Mouse (Mus musculus) right cerebral cortex, postnatal 4 days (tissue): Measurements from ENCODE around the gene Dennd4c.
A peak's percentile ranks its signal among the peaks of the same experiment; 100 is the strongest.

Experiments
- DNase-seq: peaks from one replicate; pipeline ENCODE4 v3.0.0-alpha.2; 2022

Dennd4c gene

DNA sequence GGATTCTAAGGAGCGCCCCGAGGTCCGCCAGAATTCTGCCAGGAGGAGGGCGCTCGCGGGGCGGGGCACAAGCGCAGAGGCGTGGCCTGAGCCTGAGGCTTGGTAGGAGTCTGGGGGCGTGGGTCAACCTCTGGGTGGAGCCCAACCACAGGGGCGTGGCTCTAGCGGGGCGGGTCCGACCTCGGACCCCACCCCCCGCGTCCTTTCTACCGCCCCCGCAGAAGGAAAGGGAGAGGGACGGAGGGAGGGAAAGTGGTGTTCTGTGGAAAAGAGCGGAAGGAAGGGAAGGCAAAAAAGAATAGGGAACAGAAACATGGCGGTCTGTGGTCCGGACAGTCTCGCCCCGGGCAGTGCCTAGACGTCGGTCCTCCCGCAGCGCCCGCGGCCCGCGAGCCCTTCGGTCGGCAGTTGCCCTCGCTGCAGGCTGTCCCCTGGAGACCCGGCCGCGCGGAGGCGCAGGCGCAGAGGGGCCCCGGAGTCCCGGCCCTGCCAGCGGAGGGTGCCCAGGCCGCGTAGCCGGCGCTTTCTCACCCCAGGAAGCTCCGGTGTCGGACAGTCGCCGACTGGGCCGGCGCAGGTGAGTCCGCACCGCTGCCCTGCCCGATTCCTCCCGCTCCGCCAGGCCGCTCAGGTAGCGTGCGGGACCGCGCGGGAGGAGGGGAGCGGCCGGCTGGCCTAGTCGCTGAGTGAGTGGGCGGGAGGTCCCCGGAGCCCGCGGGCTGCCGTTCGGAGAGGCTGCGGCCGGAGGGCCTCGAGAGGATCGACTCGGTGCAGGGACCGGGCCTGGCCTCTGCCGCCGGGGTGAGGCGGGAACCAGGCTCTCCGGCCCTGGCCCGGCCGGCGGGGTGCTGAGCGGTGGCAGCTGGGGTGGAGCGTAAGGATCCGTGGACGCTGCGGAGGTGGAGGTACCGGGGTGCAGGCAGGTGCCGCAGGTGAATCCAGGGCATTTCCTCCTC, at the start of gene Dennd4c:
Gene Dennd4c (plus strand): TSS at position 220 of the 956 bp plus-strand sequence.
- DNase-seq, result peak; percentile 75

DNA sequence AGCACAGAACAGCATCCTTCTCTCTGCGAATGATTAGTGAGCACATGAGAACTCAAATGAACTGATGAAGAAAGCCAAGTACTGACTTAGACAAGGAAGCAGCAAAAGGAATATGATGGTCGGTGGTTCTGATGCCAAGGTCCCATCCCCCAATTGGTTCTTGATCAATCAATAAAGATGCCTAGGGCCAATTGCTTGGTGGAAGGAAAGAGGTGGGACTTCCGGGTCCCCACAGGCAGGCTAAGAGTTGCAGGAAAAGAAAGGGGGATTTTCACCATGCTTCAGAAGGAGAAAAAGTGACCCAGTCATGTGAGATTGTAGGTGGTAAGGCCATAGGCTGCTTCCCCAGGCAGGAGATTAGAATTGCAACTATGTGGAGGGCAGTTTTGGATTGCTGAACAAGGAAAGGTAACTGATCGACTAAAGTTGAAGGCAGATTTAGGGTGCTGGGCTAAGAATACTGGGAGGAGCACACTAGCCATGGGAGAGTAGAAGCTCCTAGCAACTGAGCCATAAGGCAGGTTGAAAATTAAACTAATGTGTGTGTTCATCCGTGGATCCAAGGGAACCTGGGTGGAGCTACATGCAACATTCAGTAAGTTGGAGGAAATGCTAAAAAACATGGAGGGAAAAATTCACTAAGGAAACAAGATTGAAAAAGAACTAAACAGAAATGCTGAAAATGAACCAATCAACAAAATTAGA, 49.0 kb upstream of the Dennd4c start:
- no peak for DNase-seq

GRCm38 (mm10) chr4:86708801-86709200, 39.6 kb upstream of the Dennd4c start:
- no peak for DNase-seq

DNA sequence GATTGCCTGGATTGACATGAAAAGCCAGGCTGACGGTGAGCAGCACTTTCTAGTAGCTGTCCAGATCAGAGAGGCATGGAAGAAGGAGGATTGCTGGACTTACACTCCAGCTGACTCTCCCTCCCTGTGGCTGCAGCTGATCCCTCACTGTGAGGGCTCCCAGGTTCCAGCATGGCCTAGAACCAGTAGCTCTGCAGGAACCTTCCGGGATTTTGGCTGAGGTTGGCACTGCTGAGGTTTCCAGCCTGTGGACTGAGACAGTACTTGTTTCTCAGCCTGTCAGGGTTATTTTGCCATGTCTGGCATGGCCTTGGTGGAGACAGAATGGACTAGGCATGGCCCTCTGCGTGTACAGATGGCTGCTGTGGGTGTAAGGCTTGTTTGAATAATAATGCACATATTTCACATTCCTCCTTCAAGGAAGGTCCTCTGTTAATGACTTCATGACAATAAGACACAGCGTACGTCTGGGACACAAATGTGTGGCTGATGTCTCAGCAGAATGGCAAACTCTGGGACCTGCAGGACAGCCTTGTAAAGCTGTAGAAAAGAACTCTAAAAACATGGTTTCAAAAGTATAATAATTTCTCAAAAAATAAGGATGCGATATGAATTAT, 38.2 kb upstream of the Dennd4c start:
- DNase-seq, result no peak

DNA sequence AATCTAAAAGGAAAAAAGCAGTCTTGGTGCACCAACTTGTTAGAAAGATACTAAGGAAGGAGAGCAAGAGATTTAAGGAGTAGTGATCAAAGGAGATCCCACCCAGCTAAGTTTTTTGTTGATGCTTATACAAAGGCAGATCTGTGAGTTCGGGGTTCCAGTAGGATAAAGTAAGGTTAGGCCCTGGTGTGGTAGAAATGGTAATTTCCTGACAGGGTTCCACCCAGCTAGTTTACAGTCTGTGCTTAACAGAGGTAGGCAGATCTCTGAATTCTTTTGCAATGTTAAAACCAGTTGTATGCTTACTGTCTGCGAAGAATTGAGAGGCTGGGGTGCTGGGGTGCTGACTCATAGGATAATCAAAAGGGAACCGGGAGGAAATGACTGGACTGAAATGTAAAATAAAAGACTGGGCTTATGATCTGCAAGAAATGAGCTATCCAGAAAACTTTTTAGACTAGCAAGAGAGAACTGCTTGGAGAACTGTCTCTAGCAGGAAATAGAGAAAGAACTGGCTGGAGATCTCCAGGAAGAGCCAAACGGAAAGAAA, 37.6 kb upstream of the Dennd4c start:
- DNase-seq, result no peak

DNA sequence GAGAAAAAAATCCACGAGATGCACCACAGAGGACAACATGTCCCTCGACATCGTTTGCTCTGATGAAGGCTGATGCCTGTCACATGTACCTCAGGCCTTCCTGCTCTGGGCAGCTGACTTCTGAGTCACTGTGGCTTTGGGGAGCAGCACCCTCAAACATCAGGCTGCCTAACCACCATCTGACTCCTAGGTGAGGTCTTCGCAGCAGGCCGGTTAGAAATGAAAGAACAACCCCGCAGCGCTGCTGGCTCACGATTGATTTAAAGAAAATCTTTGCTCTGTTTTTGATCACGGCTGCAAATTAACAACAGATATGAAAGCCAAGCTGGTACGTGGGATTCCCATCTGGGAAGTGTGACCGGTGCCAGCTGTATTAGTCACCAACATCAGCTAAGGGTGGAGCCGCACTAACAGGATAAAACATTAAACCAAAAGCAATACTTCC, 35.6 kb upstream of the Dennd4c start:
- DNase-seq, result no peak

DNA sequence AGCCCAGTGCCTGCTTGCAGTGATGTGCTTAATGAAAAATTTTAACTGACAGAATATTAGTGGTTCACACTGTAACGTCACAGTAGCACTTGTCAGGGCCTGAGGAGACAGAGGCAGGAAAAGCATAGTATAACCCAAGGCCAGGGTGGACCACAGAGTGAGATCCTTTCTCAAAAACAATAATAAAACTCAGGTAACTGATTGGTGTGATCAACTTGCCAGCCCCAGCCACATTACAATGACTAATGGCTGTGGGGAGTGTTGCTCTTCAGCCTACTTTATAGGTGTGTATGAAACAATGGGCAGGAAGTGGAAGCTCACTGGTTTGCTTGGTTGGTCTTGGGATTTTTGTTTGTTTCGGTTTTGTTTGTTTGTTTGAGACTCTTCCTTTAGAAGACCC, 34.8 kb upstream of the Dennd4c start:
- DNase-seq, result no peak

- DNase-seq, result no peak
Observed at GRCm38 (mm10) chr4:86715341-86715740, 33.0 kb upstream of the Dennd4c start.

GRCm38 (mm10) chr4:86717176-86717575, 31.2 kb upstream of the Dennd4c start:
- DNase-seq, result no peak

DNA sequence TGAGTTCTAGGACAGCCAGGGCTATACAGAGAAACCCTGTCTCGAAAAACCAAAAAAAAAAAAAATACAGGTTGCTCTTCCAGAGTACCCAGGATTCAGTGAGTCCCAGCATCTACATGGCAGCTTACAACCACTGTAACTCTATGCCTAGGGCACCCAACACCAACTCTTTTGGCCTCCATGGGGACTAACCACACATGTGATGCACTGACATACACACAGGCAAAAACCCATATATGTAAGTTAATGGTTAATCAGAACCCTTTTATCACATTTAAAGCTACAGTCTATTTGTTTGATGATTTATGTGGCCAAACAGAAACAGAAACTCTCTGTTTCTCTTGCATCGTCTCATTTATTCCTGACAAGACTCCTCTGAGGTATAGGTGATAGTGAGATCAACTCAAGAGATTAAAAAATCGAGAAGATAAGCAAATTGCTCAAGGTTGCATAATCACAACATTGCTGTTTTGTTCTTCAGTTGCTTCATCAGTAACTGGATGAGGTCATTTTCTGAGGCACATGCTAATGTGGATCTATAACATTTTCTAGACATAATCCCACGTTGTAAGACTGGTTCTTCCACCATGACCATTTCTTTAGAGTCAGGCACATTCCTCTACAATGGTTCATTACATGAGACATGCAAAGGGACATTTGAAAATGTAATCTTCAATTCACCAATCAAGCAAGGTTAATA, 29.3 kb upstream of the Dennd4c start:
- no peak for DNase-seq

DNA sequence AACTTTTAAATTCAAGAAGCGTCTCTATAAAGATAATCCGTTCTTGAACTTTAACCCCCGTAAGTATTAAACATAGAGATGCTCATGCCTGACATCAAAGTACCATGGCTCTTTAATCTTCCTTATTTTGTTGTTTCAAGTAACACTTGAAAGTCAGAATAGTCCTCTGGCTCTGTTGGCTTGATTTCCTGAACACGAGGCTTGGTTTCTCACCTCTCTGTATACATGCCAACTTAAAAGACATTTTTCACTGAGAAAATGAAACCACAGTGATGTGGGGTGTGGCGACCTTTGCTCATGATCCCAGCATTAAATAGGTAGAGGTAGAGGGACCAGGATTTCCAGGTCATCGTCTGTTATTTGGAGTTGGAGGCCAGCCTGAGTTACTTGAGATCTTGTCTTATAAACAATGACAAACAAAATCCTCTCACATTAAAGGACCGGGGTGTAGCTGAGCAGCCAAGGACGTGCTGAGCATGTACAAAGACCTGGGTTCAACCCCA, 26.4 kb upstream of the Dennd4c start:
- no peak for DNase-seq

DNA sequence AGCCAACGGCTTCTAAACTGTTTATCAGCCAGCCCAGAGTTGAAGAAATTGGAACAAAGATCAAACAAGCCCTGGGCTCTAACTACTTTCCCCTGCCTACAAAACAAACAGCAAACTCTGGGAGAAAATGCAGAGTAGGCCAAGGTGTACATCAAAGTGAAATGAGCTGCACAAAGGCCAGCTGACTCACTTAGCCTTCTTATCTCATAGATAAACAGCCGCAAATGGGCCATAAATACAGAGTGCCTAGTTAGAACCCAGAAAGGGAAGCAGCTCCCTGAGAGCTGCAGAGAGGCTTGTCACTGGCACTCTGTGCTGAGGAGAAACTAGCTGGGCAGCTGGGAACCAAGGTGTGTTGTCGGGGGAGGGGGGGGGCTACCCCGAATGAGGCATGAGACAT, 23.2 kb upstream of the Dennd4c start:
- DNase-seq, result no peak

- no peak for DNase-seq
Observed at GRCm38 (mm10) chr4:86726141-86726540, 22.2 kb upstream of the Dennd4c start.

DNA sequence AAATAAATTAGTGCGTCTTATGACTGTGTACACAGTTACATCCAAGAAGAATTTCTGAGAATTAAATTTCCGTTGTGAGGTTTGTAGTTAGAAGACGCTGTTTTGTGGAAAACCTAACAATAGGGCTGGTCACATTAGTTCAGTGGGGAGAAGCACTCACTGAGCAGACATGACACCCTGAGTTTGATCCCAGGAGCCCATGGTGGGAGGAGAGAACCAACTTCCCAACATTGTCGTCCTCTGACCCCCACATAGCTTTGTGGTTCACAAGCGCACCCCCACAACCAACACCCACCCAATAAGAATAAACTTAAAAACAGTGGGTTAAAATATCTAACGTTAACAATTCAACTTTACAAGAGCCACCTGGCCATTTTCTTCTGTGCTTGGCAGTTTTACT, 18.5 kb upstream of the Dennd4c start:
- DNase-seq, result no peak

DNA sequence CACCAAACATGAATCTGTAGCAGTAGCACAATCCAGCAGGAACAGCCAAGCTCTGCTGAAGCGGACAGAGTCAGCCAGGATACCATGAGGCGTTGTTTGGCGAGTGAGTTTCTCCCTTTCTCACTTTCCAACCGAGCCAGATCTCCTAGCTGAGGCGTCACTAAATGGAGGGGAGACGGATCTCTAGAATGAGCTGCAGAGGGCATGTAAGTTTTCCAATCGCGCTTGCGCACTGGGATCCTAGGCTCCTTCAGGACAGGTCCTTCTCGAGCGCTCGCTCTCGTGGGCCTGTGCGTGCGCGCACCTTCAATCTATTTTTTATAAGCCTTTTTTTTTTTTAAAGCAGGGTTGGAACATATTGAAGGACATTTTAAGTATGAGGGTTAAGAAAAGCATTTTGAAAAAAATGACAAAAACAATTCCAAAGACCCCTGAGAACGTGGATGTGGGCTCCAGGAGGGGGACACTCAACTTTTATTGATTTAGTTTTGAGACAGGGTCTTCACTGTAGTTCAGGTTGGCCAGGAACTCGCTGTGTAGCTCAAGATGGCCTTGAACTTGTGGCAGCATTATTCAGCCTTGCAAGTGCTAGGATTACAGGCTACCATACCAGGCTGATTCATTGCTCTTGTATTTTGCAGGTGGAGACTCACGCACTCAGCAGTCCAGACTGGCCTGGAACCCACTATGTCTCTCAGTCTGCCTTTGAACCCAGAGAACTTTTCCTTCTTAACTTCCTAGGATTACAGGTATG, 14.1 kb upstream of the Dennd4c start:
- no peak for DNase-seq

GRCm38 (mm10) chr4:86739308-86739993, 8.9 kb upstream of the Dennd4c start:
- DNase-seq, result no peak

- peak; percentile 8 for DNase-seq
Observed at GRCm38 (mm10) chr4:86749361-86749841, 1.0 kb downstream of the Dennd4c start.

DNA sequence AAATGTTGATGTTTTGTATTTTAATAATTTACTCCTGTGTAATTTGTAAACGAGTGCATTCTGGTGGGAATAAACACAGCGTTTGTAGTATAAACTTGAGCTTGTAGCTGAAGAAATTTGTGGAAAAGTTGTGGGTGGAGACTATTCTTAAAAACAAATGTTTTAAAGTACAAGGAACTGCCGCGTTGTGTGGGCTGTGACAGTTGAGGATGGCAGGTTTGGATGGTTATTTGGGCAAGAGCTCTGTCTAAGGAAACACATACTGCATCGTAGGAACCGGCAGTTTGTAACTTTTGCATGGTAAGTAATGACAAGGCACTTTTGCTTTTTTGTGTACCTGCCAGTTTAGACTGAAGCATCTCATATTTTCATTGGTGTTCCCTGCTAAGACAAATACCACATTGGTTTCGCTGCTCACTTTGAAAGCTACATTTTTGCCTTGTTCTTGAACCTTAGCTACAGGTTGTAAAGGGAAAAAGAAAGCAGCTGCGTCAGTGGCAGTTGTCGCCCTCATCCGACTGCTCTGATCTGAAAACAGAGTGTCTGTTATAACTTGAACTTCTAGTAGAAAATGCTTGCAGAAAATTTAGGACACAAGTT, 2.1 kb downstream of the Dennd4c start:
- no peak for DNase-seq

DNA sequence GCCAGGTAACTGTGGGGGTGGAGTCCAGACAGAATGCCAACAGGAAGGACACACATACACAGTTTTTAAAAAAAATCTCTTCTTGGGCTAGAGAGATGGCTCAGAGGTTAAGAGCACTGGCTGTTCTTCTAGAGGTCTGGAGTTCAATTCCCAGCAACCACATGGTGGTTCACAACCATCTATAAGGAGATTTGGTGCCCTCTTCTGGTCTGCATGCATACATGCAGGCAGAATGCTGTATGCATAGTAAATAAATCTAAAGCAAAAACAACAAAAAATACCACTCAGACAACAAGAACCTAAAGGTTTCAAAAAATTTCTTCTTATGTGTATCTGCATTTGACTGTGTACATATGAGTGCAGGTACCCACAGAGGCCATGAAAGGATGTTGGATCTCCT, 16.0 kb downstream of the Dennd4c start:
- no peak for DNase-seq

- no peak for DNase-seq
Observed at GRCm38 (mm10) chr4:86777587-86777986, 29.2 kb downstream of the Dennd4c start.
